Mouse (Mus musculus) adrenal gland, postnatal 14 days (tissue): ENCODE results near the gene Gm20909. TPM values are rescaled to one million over a fixed set of nuclear protein-coding genes. Genes with fewer than 3 reads are reported as not detected.
"Not testable (repeated sequence)": the region's sequence is repeated elsewhere in the genome, so short reads cannot be mapped to it uniquely, and the experiment has no call there.

Source experiments
- DNase-seq: peaks from one replicate; pipeline ENCODE4 v3.0.0; 2021; ENCODE audit warnings: mixed read lengths
- long read RNA-seq, 2 experiments: library from polyadenylated mRNA; stranded (forward); transcript quantifications; one replicate each; pipeline ENCODE4 v2.0.0; 2021
- total RNA-seq: library from RNA; stranded (reverse); gene quantifications from 2 replicates; pipeline ENCODE4 v1.2.3, GENCODE M21; 2021

The Gm20909 gene
- total RNA-seq: not detected in 2 replicates
- long read RNA-seq, experiment 1: 0 reads
- long read RNA-seq, experiment 2: 0 reads

- DNase-seq: not testable (repeated sequence)
Measured at GRCm38 (mm10) chrY:21164270-21164669, at the start of gene Gm20909. Gm20909 (plus strand) TSS chrY:21164570.

Other genes with a start within 250 kb of the Gm20909 start
- not detected in 2 replicates for gene Gm29866, start 170.9 kb upstream of the Gm20909 start, total RNA-seq
- gene Gm20865, start 77.0 kb downstream of the Gm20909 start, total RNA-seq: not detected in 2 replicates